Mouse (Mus musculus) layer of hippocampus, postnatal 25 days (tissue): ENCODE measurements around the gene Prkag3. TPM values are rescaled to one million over a fixed set of nuclear protein-coding genes. Genes with fewer than 3 reads are reported as not detected.

Source experiments
- DNase-seq, 2 experiments: peaks; one replicate each; pipeline ENCODE4 v3.0.0; 2022; ENCODE audit warnings: mixed read lengths in 2 of 2, low spot score in 1 of 2; ENCODE audit errors: extremely low spot score in 1 of 2
- total RNA-seq, 2 experiments: library from RNA; stranded (reverse); gene quantifications; 2 replicates each; pipeline ENCODE4 v1.2.3; 2021

The Prkag3 gene
- not detected for total RNA-seq

DNA sequence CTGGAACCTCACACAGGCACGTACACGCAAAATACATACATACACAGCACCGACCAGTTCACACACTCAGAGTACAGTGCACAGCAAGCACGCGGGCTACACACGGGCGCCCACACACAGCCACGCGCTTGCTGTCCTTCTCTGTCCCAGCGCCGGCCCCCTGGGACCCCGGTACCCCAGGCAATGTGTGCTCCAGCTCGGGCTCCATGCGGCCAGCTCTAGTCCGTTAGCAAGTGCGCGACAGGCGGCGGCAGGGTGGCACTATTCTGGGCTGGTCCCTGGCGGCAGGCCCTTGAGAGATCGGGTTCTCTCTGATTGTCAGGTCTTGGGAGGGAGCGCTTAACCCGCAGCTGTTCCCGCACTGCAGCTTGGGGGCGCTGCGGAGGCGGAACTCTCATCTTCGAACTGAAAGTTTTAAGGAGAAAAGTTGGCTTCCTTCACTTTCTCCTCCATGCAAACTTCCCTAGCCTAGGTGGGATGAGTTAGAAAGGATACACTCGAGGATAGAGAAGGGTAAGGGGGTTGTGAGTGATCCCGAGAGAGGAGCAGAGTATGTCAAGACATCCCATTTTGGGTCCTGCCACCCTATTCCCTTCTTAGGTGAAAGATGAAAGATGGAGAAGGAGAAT, at the start of gene Prkag3:
TSS of gene Prkag3 (minus strand) at position 579 of the 629 bp plus-strand sequence.
- DNase-seq, result peak; percentile 17 to 52

DNA sequence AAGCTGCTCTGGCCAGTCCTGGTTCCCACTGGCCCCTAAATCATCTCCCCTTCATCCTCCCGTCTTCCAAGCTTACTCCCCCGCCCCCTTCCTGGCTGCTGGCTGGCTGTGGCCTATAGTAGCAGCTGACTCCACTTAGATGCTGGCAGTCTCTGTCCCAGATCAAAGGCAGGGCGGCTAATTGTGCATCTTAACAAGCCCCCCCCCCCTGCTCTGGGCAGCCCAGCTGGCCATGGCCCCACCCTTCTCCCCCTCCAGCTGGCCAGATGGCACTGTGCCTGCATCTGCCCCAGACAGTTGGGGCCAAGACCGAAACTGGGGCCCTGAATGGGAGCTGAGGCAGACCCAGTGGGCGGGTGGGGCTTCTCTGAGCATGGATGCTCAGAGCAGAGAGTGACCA, 48.4 kb upstream of the Prkag3 start:
- no peak for DNase-seq

DNA sequence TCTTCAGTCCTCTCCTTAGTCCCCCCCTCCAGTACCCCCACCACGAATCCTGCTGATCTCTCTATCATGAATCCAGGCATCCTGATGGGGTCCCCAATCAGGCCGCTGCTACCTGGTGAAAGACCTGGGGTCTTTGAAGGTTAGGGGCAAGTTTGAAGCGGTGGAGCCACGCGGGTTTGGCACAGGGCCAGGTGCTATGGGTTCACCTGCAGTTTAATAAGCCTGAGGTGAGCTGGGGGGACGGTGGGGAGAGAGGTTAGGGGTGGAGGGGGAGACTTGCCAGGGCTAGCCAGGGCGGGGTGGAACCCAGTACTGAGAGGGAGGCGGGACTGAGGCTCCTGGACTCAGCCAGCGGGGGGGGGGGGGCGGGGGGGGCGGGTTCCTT, 46.1 kb upstream of the Prkag3 start:
- no peak for DNase-seq

DNA sequence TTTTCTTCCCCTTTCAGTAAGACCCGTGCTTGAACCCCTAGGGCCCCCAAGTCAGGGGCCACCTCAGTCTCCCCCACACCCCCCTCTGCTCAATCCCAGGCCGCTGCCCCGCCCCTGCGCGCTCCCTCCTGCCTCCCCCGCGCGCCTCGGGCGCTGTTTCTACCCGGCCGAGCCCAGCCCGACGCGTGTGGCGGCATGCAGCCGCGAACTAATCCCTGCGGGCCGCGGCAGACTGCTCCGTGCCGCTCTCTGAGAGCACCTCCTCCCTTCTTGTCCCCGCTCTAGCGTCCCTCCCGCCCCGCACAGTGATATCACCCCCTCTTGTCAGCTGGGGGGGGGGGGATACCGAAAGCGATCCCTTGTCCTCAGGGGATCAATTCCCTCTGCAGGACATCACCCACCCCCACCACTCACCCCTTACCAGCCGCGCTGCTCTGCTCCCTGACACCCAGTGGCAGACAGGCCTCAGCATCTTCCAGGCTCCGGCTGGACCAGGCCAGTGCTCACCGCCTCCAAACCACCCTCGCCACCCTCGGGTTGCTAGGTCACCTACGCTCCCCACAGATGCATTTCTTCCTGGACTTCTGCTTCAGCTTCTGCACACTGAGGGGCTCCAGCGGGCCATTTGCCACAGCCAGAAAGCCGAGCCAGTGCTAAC, 45.6 kb upstream of the Prkag3 start:
- DNase-seq, result no peak

DNA sequence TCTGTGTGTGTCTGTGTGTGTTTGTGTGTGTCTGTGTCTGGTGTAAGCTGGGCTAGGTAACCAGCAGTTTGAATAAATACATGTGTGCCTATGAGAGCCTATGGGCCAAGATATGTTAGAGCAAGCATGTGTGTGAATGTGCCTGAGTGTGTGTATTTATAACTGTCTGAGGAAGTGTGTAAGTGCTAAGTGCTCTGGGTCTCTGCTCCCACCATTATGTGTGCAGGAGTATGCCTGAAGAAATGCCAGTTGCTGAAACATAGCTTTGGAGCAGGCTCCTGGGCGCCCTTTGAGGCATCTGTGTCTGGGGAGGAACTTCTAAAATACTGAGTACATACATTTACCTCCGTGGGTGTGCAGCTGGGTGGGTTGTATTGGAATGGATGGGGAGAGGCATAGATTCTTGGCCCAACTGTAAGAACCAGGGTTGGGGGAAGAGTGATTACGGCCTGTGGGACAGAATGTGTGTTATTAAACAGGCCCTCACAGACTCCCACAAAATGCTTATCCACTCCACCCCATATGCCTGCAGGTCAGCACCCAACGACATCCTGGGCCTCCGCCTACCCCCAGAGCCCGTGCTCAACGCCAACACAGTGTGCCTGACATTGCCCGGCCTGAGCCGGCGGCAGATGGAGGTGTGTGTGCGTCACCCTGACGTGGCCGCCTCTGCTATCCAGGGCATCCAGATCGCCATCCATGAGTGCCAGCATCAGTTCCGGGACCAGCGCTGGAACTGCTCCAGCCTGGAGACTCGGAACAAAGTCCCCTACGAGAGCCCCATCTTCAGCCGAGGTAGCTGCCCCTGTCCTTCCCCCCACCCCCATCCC, 44.0 kb upstream of the Prkag3 start:
- no peak for DNase-seq

DNA sequence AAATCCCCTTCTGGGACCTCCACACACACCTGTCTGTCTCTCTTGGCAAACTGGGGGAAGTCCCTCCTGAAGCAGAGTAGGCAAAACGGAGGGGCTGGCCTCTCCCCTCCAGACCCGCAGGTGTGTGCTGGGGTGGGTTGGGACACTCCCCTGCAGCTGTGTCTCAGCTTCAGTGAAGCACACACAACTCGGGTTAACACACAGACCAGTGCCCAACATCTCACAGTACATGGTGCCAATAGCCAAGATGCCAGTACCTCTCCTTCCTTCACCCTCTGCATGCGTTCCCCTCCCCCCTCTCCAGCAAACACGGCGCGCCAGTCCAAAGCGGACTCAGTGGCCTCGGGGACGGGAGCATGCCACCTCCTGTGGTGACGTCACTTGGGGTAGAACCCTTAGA, 42.2 kb upstream of the Prkag3 start, which contains the start of gene Wnt10a:
TSS of gene Wnt10a (plus strand) at position 268 of the 400 bp plus-strand sequence.
- no peak for DNase-seq

DNA sequence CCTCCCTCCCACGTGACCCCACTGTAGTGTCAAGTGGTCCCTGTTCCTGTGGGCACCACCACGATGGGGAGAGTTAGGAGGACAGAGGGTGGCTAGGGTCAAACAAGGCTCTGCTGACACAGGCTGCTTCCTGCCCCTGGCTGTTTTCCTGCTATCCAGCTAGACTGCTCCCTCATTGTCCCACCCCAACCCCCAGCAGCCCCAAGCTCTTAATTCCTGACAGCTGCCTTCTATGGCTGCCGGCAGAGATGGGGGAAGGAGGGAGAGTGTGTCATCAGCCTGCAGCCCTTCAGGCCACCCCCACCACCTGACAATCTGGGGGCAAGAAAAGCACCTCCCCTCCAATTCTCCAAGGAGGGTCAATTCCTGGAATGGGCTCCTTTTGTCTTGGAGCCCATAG, 41.1 kb upstream of the Prkag3 start:
- no peak for DNase-seq

DNA sequence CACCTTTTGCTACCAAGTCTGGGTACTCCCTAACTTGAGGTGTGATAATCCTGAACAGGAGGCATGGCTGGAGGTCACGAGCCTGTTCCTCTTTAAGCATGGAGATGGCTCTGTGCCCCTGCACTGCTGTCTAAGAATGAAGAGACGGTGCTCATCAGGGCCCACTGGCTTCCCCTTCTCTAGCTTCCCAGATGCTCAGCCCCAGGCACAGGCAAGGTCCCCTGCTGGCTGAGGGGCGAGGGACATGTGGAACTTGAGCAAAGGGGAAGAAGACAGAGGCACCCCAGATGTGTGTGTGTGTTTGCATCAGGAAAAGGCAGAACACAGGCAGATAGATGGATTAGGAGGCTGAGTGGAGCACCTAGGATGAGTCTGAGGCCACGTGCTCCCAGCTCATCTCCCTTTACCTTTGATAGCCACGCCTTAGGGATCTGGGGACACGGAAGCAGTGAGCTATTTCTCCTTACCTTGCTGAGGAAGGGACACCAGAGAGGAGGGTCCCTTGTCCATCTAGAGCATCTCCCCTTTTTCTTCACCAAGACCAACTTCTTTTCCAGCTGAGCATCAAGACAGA, 39.7 kb upstream of the Prkag3 start:
- no peak for DNase-seq

DNA sequence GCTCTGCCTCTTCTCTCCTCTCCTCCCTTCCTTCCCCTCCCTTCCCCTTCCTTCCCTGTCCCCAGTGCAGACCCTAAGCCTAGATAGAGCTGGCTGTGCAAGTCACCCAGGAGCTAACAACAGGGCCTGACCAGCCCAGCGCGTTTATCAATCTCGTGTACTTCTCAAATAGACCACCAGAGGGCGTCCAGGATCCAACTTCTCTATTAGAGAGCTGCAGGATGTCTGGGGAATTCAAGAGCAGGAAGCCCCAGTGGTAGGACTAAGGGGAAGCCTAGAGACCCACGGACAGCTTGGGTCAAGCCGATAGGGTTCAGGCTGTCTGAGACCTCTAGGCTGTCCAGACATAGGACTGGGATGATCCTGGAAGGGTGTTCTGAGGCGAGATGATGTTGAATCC, 38.8 kb upstream of the Prkag3 start:
- DNase-seq, result peak; percentile 65 to 92

DNA sequence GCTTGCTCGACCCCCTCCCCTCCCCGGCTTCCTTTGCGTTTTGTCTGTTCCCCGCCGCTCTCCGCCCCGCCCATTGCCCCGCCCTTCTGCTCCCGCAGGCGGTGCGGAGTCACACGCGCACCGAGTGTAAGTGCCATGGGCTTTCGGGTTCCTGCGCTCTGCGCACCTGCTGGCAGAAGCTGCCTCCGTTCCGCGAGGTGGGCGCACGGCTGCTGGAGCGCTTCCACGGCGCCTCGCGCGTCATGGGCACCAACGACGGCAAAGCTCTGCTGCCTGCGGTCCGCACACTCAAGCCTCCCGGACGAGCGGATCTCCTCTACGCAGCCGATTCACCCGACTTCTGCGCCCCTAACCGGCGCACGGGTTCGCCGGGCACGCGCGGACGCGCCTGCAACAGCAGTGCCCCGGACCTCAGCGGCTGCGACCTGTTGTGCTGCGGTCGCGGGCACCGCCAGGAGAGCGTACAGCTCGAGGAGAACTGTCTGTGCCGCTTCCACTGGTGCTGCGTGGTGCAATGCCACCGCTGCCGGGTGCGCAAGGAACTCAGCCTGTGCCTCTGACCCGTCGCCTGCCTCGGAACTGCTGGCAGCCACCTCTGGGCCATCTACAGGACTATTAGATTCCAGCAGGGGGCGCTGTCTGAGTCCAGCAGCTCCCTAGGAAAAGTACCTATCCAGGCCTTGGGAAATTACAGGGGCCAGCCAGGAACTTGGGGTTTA, 35.2 kb upstream of the Prkag3 start:
- peak; percentile 42 to 61 for DNase-seq

DNA sequence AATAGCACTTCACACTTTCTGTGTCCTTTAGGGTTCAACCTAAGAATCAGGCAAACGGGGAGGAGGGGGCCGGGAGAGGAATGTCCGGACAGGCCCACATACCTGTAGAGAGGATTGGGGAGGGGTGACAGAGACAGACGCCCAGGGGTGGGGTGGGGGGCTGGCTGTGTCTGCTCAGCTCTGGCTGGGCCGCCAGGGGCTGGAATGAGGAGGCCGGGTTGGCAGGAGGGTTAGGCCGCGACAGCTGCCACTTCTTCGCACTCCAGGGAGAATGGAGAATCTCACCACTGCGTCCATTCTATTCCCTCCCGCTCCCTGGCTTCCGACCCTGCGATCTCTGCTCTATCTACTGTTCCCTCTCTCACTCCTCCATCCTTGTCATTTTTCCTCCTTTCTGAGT, 34.5 kb upstream of the Prkag3 start:
- no peak for DNase-seq

DNA sequence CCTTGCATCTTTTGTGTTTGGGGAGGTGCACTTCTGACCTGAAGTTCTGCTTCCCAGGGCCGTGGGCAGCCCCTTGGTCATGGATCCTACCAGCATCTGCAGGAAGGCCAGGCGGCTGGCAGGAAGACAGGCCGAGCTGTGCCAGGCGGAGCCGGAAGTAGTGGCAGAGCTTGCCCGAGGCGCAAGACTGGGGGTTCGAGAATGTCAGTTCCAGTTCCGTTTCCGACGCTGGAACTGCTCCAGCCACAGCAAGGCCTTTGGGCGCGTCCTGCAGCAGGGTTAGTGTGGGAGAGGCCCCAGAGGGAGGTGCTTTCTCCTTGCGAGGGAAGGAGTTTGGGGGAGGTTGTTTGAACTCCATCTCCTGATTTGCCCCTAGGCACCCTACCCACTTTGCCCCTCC, 33.0 kb upstream of the Prkag3 start:
- DNase-seq, result no peak

DNA sequence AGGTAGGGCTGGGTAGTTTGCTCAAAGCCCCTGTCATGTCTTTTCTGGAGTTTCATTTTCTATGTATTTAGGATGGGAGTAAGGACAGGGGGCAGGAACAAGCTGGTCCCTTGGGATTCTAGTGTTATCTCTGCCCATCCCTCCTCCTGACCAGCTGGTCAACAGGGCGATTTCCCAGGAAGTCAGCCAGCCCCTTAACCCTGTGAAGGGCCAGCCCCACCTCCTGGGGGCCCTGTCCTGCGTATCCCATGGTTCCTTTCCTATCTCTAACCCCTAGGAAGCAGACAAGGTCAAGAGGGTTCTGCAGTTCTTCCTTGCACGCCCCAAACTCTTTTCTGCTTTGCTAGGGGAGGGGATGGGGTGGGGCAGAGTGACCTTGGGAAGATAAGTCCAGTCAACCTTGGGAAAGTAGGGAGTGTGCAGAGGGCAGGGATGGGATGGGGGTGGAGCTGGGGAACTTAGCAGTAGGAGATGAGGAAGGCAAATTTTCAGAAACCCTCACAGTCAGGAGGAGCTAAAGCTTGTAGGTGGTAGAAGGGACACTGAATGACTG, 30.0 kb upstream of the Prkag3 start:
- DNase-seq, result no peak

DNA sequence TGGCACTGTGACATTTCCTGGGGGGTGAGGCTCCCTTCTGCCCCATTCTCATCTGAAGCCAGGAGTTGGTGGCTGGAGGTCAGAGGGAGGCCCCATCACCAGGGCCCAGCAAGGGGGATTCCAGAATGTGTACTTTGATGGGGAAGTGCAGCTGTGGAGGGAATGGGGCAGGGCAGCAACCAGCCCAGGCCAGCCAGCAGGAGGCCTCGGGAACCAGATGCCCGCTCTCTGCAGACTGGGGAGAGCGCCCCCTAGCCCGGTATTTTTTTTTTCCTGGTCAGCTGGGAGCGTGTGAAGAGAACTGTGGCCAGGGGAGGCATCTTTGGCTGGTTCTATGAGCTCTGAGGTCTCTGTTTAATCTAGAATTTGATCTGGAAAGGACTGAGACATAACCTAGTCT, 26.8 kb upstream of the Prkag3 start:
- no peak for DNase-seq

DNA sequence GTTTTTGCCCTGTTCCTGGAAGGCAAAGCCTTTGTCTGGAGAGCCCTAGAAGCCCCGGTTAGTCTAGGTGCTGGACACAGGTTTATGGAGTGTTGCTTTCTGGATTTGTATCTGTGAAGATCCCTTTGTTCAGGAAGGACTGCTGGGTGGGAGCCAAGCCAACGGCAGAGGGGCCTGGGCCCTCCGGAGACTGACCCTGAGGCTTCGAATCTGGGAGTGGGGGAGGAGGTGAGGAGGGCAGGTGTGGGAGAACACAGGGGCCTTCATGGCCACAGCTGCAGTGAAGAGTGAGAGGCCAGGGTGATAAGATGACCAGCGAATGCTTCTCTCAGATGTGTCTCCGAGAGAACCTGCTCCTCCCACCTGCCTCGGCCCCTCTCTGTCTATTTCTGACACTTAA, 25.0 kb upstream of the Prkag3 start:
- no peak for DNase-seq

DNA sequence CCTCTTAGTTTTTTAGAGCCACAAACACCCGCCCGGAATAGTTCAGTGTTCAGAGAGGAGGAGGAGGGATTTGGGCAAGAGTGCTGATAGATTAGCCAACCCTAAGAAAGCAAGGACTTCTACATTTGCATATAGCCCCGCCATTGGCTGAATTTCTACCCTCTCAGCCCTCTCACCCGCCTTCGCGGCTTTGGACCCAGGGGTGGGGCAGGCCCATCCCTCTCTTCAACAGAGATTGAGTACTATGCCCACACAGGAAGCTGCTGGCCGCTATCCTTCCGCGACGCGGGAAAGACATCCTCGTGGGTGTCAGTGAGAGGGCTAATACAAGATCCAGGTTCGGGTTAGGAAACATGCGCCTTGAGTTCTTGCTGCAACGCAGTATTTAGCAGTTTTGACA, 24.1 kb upstream of the Prkag3 start:
- DNase-seq, result no peak

DNA sequence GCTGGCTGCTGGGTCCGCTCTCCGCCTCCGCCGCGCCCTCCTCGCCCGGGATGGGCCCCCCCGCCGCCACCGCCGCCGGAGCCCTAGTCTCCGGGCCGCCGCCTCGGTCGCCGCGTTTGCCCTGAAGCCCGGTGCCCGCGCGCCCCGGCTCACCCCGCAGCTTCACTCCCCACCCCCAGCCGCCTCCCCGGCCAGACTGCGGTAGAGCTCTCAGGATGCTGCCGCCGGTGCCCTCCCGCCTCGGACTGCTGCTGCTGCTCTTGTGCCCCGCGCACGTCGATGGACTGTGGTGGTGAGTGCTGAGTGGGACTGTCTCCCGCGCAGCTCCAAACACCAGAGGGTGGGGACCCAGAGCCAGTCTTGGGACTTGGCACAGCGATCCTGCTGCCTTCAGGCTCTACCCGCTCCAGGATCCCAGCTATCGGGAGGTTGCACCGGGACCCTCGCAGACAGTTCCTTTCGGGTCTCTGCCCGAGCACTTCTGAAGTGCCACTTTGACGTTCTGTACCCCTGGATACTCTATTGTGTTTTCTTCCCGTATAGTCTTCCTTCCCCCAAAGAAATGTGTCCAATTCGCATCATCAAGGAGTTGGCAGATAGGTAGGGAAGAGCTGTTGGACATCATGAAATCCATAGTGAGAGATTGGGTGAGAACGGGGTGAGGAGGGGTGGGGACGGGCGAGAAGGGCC, 23.1 kb upstream of the Prkag3 start:
- DNase-seq, result no peak

DNA sequence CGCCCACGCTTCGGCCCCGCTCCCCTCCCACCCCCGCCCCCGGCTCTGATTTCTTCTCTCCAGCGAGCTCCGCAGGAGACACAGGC, 22.7 kb upstream of the Prkag3 start, which contains the start of gene Wnt6:
TSS of gene Wnt6 (plus strand) at position 48 of the 86 bp plus-strand sequence.
- DNase-seq, result no peak

DNA sequence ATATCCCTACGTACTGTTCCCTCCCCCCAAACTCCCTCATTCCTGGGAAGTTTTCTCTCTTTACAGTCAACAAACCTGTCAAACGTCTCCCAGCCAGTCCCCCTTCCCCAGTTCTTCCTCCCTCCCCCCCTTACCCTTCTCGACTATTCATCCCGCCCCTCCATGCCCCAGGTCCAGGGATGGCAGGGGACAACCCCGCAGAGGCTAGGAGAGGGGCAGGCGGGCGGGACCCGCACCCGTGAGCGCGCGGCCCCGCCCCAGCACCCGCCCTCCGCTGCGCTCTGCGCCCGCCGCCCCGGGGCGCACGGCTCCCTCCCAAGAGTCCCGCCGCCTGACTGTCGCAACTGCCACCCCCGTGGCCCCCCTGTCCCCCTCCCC, 22.4 kb upstream of the Prkag3 start:
- DNase-seq, result no peak

DNA sequence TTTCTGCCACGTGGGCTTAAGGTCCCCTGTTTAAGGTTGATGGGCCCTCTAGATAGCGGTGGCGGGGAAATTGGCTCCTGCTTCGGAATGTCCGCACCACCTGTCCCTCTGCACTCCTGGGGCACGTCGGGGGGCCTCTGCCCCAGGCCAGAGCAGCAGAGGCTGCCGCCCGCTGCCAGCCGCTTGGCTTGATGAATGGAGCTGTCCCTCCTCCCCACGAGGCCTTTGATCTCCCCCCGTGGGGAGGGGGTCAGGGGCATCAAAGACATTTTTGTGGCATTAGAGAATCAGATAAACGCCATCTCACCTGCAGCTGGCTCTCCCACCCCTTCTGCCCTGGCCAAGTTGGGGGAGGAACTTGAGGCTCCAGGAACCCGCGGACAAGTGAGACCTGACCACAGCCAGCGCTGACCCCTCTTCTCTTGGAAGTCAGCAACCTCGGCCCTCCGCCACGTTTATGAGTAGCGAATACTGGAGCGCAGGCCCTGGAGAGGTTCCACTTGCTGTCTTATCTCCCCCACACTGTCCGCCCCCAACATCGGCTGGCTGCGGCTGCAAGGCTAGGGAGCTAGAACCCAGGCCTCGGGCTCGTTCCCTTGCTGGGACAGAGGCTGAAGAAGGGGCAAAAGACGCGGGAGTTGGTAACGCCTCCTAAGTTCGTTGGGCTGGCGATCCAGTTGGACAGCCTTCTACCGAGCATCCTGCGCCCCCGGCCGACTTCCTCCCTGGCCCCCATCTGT, 21.9 kb upstream of the Prkag3 start:
- no peak for DNase-seq
